Mouse (Mus musculus) hindbrain, embryonic 11.5 days (tissue): Measurements from ENCODE around the gene Gad2. TPM values are rescaled to one million over a fixed set of nuclear protein-coding genes. Genes with fewer than 3 reads are reported as not detected.

ENCODE experiments used
- ATAC-seq: fragments of 200-750 bp; cut with Nextera tagmentation; 2 replicates; pipeline ENCODE4 v1.8.0; 2017; ENCODE audit warnings: mild to moderate bottlenecking, moderate TSS enrichment, moderate library complexity; ENCODE audit not compliant: low FRiP score
- DNase-seq: peaks from one replicate; pipeline ENCODE4 v3.0.0-alpha.2; 2015; ENCODE audit warnings: low spot score
- H3K27ac ChIP-seq: fragments of 300-500 bp; sonication (generic); 2 replicates; pipeline ENCODE4 v1.5.1; 2014; ENCODE audit warnings: mild to moderate bottlenecking, low read depth, low read length
- H3K27me3 ChIP-seq: fragments of 300-500 bp; sonication (generic); 2 replicates; pipeline ENCODE4 v1.6.1; 2014; ENCODE audit warnings: mild to moderate bottlenecking, low read length, moderate library complexity, mixed read lengths; ENCODE audit not compliant: control insufficient read depth, insufficient read depth
- H3K36me3 ChIP-seq: fragments of 300-500 bp; sonication (generic); 2 replicates; pipeline ENCODE4 v1.6.1; 2014; ENCODE audit warnings: mild to moderate bottlenecking, low read length, moderate library complexity, mixed read lengths; ENCODE audit not compliant: control insufficient read depth, insufficient read depth
- H3K4me1 ChIP-seq: fragments of 300-500 bp; sonication (generic); replicated peaks from 2 replicates; pipeline ENCODE4 v1.6.1; 2014; ENCODE audit warnings: low read length, mixed read lengths; ENCODE audit not compliant: control insufficient read depth, insufficient read depth
- H3K4me2 ChIP-seq: fragments of 300-500 bp; sonication (generic); replicated peaks from 2 replicates; pipeline ENCODE4 v1.6.1; 2014; ENCODE audit warnings: mild to moderate bottlenecking, low read depth, low read length
- H3K4me3 ChIP-seq: fragments of 300-500 bp; sonication (generic); 2 replicates; pipeline ENCODE4 v1.5.1; 2014; ENCODE audit warnings: low read depth, low read length
- H3K9ac ChIP-seq: fragments of 300-500 bp; sonication (generic); 2 replicates; pipeline ENCODE4 v1.6.1; 2014; ENCODE audit warnings: low read depth, low read length
- H3K9me3 ChIP-seq: fragments of 300-500 bp; sonication (generic); 2 replicates; pipeline ENCODE4 v1.6.1; 2016; ENCODE audit warnings: low read length; ENCODE audit not compliant: control insufficient read depth
- WGBS: fragments of 180-500 bp; shearing (Covaris S2); extraction: QIAGEN DNeasy Blood & Tissue Kit; methylation state at CpG from one replicate; pipeline ENCODE4 v1.1.7; 2014; 5-methylcytosine and 5-hydroxymethylcytosine counted together
- polyA plus RNA-seq: library from polyadenylated mRNA; unstranded; fragments of >200 nt; fragmentation: Nextera tagmentation; extraction: Ambion mirVana; gene quantifications from 2 replicates; pipeline ENCODE4 v1.2.1, GENCODE M21; 2014

The Gad2 gene
- polyA plus RNA-seq, 1 experiment from 2014 or later: 25.5 TPM

DNA sequence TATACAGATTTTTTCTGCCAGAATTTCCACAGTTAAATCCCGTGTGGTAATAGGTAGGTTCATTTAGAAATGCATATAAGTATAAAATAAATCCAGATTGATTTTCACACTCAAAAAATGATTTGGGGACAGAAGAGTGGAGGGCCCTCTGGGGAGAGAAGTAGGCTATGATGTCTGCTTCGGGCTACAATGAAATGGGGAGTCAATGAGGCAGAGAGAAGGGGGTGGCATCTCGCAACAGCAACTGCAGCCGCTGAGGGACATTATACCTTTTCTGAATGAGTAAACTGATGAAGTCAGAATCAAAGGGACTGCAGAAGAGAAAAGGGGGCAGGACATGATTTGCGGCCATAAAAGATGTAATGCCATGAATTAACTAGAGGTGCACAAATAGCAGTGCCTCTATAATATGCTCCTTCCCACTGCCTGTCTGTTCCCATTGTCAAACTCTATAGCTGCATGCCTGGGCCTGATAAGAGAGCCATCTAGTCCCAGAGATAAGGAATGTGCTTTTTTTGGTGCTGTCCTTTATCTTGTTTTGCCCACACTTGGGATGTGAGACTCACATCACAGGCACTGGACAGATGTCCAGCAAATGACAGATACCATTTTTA is 5.9 kb downstream of the Gad2 start:
- no peak for DNase-seq
- ATAC-seq: peak; percentile 59
- Histone ChIP-seq H3K4me2 (no peak overlapping the region), H3K27me3 (peaks cover 42% of the 10 kb centered on the region), H3K27ac (peak overlapping the region; percentile 48), H3K9ac (no peak overlapping the region; the same call in 1 of the 2 replicates), H3K4me3 (no peak overlapping the region), H3K9me3 (no peaks in the 10 kb centered on the region), H3K4me1 (peaks cover 9% of the 10 kb centered on the region; the same call in 1 of the 2 replicates), H3K36me3 (no peaks in the 10 kb centered on the region)
- WGBS: 29% methylated on average over 5 of the region's 5 CpGs

DNA sequence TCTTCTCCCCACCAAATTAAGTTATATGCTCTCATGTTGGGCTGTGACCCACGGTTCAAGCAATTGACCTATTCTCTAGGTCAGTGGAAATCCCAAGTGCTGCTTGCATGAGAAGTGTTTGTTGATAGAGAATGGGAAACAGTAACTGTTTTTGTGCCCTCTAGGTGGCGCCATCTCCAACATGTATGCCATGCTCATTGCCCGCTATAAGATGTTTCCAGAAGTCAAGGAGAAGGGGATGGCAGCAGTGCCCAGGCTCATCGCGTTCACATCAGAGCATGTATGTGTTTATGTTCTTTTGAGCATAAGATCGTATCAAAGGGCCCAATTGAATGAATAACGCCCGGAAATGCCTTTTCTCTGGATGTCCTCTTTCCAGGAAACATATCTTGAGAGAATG is 12.8 kb downstream of the Gad2 start:
- H3K4me1 ChIP-seq: no peaks in the 10 kb centered on the region
- H3K27me3 ChIP-seq: no peaks in the 10 kb centered on the region
- no peak overlapping the region for H3K4me3 ChIP-seq
- ATAC-seq (no peak), DNase-seq (peak; percentile 36)
- no peak overlapping the region for H3K4me2 ChIP-seq
- no peak overlapping the region for H3K9ac ChIP-seq
- 40% methylated on average over 8 of the region's 8 CpGs for WGBS
- H3K9me3 ChIP-seq: no peaks in the 10 kb centered on the region
- H3K27ac ChIP-seq: no peak overlapping the region
- no peaks in the 10 kb centered on the region for H3K36me3 ChIP-seq

DNA sequence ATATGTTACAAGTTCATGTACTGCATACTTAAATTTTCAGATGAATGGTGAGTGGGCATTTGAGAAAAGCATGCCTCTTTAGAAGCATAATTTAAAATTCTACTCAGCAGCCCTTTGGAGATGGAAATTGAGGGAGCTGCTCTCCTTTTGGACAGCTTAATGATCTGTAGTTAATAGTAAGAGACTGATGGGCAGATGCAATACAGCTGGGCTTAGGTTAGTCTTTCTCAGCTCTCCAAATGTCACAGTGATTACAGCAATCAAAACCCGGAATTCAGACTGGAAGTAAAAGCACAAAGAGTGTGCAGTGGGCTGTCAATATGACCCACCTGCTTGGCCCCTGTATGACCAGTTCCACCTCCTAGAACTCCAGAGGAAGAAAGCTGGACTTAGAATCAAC is 24.1 kb downstream of the Gad2 start:
- Histone ChIP-seq H3K9ac (no peak overlapping the region), H3K27ac (no peak overlapping the region), H3K4me2 (no peak overlapping the region), H3K9me3 (no peaks in the 10 kb centered on the region), H3K27me3 (no peaks in the 10 kb centered on the region), H3K4me1 (no peaks in the 10 kb centered on the region), H3K36me3 (no peaks in the 10 kb centered on the region), H3K4me3 (no peak overlapping the region)
- ATAC-seq (no peak), DNase-seq (no peak)
- 53% methylated on average over 1 of the region's 1 CpGs for WGBS

DNA sequence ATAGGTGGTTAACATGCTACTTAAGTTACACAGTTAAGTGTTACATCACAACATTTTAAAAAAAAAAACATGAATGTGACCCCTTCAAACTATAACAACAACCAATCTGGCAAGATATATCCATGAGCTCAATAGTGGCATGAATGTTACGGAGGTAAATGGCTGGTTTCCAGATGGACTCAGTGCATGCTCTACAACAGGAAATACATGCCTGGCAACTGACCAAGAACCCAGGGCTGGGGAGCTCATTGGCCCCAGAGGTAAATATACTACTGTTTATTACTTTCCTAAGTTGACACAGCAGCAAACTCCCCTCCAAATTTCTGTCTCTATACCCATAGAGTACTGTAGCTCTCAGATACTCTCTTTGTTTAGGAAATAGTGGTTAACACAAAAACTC is 26.4 kb downstream of the Gad2 start:
- no peak for DNase-seq
- Histone ChIP-seq H3K9me3 (no peaks in the 10 kb centered on the region), H3K9ac (no peak overlapping the region), H3K27me3 (no peaks in the 10 kb centered on the region), H3K36me3 (no peaks in the 10 kb centered on the region), H3K4me1 (no peaks in the 10 kb centered on the region), H3K4me2 (no peak overlapping the region), H3K27ac (no peak overlapping the region), H3K4me3 (no peak overlapping the region)
- ATAC-seq: no peak
- WGBS: 88% methylated on average over 1 of the region's 1 CpGs

DNA sequence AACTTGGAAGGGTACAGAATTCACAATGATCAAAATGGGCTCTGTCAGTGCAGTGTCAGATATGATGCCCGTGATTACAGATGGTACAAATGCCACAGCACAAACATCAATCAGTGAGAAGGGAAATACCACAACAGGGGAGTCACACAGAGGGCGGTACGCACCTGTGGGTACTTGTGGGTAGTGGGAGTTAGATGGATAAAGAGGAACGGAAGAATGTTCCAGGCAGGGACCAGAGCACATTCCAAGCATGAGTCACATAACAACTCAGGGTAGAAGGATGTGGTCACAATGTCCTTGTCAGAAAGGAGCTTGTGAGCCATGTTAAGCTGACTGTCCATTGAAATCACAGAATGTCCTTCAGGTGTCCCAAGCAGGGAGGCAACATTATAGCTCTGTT is 29.8 kb downstream of the Gad2 start:
- Histone ChIP-seq H3K4me2 (no peak overlapping the region), H3K4me3 (no peak overlapping the region), H3K9me3 (no peaks in the 10 kb centered on the region), H3K9ac (no peak overlapping the region), H3K4me1 (no peaks in the 10 kb centered on the region), H3K27ac (no peak overlapping the region), H3K36me3 (no peaks in the 10 kb centered on the region), H3K27me3 (no peaks in the 10 kb centered on the region)
- no peak for DNase-seq
- 85% methylated on average over 4 of the region's 4 CpGs for WGBS
- no peak for ATAC-seq

DNA sequence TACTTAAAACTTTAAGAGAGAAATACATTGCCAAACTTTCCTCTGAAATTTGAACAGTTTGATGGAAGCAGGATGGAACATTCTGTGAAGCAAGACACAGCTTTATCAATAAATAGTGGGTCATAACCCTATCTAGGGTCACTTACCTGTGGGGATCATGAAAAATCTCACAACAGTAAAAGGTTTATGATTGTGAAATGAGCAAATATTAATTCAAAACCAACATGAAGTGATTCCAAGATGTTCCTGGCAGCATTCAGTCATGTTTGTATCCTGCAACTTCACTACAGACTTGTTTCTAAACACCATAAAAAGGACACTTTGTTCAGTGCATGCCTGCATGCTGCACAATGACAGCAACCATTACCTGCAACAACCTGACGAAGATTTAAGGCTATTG is 41.7 kb downstream of the Gad2 start:
- DNase-seq (no peak), ATAC-seq (no peak)
- WGBS: 72% methylated on average over 1 of the region's 1 CpGs

DNA sequence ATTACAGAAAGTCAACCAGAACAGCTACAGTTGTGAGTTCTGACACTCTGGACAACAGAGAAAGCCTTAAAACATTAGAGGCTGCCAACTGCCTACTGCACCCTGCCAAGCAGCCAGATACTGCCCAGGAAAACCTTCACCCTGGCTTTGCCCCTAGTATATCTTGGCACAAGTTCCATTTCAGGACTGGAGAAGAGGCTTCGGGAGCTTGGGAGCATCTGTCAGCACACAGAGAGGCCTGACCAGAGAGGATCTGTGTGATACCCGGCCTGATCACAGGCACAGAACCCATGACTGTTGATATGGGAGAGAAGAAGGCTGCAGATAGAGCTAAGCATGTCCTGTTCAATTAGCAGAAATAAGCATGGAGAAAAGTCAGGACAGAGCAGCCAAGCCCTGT is 48.4 kb downstream of the Gad2 start:
- H3K4me2 ChIP-seq: no peak overlapping the region
- no peaks in the 10 kb centered on the region for H3K36me3 ChIP-seq
- H3K4me3 ChIP-seq: no peak overlapping the region
- H3K27ac ChIP-seq: no peak overlapping the region
- 74% methylated on average over 2 of the region's 2 CpGs for WGBS
- H3K9me3 ChIP-seq: no peaks in the 10 kb centered on the region
- DNase-seq: no peak
- H3K4me1 ChIP-seq: no peaks in the 10 kb centered on the region
- H3K9ac ChIP-seq: no peak overlapping the region
- H3K27me3 ChIP-seq: no peaks in the 10 kb centered on the region
- ATAC-seq: no peak

More for the DNA sequence above, 41.7 kb downstream of the Gad2 start:
- H3K4me1 ChIP-seq: no peaks in the 10 kb centered on the region
- no peak overlapping the region for H3K9ac ChIP-seq
- H3K4me3 ChIP-seq: no peak overlapping the region
- H3K9me3 ChIP-seq: no peaks in the 10 kb centered on the region
- no peak overlapping the region for H3K4me2 ChIP-seq
- no peaks in the 10 kb centered on the region for H3K27me3 ChIP-seq
- no peaks in the 10 kb centered on the region for H3K36me3 ChIP-seq
- no peak overlapping the region for H3K27ac ChIP-seq

DNA sequence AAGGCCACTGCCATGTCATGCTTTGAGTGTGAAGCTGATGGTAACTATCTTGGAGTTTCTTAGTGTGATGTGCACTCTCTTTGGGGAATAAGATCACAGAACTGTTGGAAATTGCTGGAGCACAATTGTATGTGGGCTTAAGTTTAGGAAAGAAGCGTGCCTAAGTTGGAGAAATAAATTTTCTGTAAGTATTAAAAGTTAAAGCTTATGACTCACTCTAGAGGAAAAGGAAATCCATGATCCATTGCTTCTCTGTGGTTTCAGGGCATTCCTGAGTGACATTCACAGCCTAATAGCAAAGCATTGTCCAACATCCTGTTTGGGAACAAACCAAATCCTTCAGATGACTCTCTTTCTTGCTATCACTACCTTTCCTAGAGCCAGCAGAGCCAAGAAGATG is 49.3 kb downstream of the Gad2 start:
- H3K27ac ChIP-seq: no peak overlapping the region
- WGBS: 80% methylated on average over 1 of the region's 1 CpGs
- no peak for ATAC-seq
- no peak for DNase-seq
- H3K36me3 ChIP-seq: no peaks in the 10 kb centered on the region
- no peak overlapping the region for H3K4me3 ChIP-seq
- H3K9me3 ChIP-seq: no peaks in the 10 kb centered on the region
- H3K4me1 ChIP-seq: no peaks in the 10 kb centered on the region
- H3K4me2 ChIP-seq: no peak overlapping the region
- no peaks in the 10 kb centered on the region for H3K27me3 ChIP-seq
- H3K9ac ChIP-seq: no peak overlapping the region

DNA sequence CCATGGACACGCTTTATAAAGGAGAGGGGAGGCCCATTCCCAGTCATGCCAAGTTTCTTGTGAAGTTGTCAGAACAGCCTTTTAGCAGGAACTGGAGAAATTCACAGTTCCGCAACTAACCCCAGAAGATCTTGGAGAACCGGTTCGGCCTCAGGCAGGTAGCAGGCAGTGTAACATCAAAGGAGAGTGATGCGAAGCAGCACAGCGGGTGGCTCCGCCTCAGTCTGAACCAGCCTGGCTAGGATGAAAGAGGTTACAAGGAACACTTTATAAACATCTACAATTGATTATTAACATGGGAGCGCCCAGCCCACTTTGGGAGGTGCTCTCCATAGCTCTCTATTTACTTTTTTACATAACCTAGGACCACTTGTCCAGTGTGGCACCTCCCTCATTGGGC is 55.1 kb downstream of the Gad2 start:
- Histone ChIP-seq H3K27me3 (no peaks in the 10 kb centered on the region), H3K4me3 (no peak overlapping the region), H3K9ac (no peak overlapping the region), H3K4me2 (no peak overlapping the region), H3K36me3 (no peaks in the 10 kb centered on the region), H3K4me1 (no peaks in the 10 kb centered on the region), H3K27ac (no peak overlapping the region), H3K9me3 (no peaks in the 10 kb centered on the region)
- ATAC-seq (no peak), DNase-seq (no peak)
- 40% methylated on average over 8 of the region's 8 CpGs for WGBS
